Mouse (Mus musculus) small intestine, adult 2 months (tissue): ENCODE data around the gene Wnt9a.

Experiments
- CTCF ChIP-seq: fragments of 200-500 bp; IDR thresholded peaks from 2 replicates; pipeline ENCODE4 v1.5.1; 2012; ENCODE audit warnings: low read depth, mild to moderate bottlenecking, control low read depth, inconsistent platforms, low read length, moderate library complexity, mixed read lengths; ENCODE audit not compliant: insufficient replicate concordance, insufficient read length; ENCODE audit errors: extremely low read depth
- POLR2A ChIP-seq: fragments of 200-500 bp; IDR thresholded peaks from 2 replicates; pipeline ENCODE4 v1.6.1; 2012; ENCODE audit warnings: low read depth, mild to moderate bottlenecking, control low read depth, inconsistent platforms, low read length, moderate library complexity

GRCm38 (mm10) chr11:59313944-59314343 lies 7.2 kb downstream of the Wnt9a start:
- TF ChIP-seq CTCF = no peak
- TF ChIP-seq POLR2A = no peak
